Mouse (Mus musculus) heart, postnatal 0 days (tissue): ENCODE measurements around the gene Hes7. TPM values are rescaled to one million over a fixed set of nuclear protein-coding genes. Genes with fewer than 3 reads are reported as not detected.
A peak's percentile ranks its signal among the peaks of the same experiment; 100 is the strongest.

Source experiments
- ATAC-seq: fragments of 200-750 bp; cut with Nextera tagmentation; 2 replicates; pipeline ENCODE4 v1.8.0; 2017; ENCODE audit warnings: low read depth, moderate number of reproducible peaks, moderate library complexity; ENCODE audit not compliant: insufficient read depth
- DNase-seq: peaks from one replicate; pipeline ENCODE4 v3.0.0-alpha.2; 2016; ENCODE audit warnings: low spot score
- H3K27ac ChIP-seq: fragments of 300-500 bp; sonication (generic); 2 replicates; pipeline ENCODE4 v1.5.1; 2014; ENCODE audit warnings: low read depth, mild to moderate bottlenecking
- H3K27me3 ChIP-seq: fragments of 300-500 bp; sonication (generic); 2 replicates; pipeline ENCODE4 v1.6.1; 2014; ENCODE audit warnings: low read length, mixed read lengths; ENCODE audit not compliant: control insufficient read depth, insufficient read depth
- H3K36me3 ChIP-seq: fragments of 300-500 bp; sonication (generic); replicated peaks from 2 replicates; pipeline ENCODE4 v1.6.1; 2014; ENCODE audit warnings: low read length, mixed read lengths; ENCODE audit not compliant: control insufficient read depth, insufficient read depth
- H3K4me1 ChIP-seq: fragments of 300-500 bp; sonication (generic); 2 replicates; pipeline ENCODE4 v1.6.1; 2014; ENCODE audit warnings: antibody characterized with exemption; ENCODE audit not compliant: control insufficient read depth, insufficient read depth
- H3K4me2 ChIP-seq: fragments of 300-500 bp; sonication (generic); 2 replicates; pipeline ENCODE4 v1.6.1; 2014; ENCODE audit warnings: low read depth, mild to moderate bottlenecking, low read length, moderate library complexity
- H3K4me3 ChIP-seq: fragments of 300-500 bp; sonication (generic); 2 replicates; pipeline ENCODE4 v1.5.1; 2014; ENCODE audit warnings: low read depth, low read length
- H3K9ac ChIP-seq: fragments of 300-500 bp; sonication (generic); replicated peaks from 2 replicates; pipeline ENCODE4 v1.6.1; 2014; ENCODE audit warnings: low read depth, low read length, mixed read lengths
- H3K9me3 ChIP-seq: fragments of 300-500 bp; sonication (generic); replicated peaks from 2 replicates; pipeline ENCODE4 v1.6.1; 2016; ENCODE audit warnings: low read length; ENCODE audit not compliant: control insufficient read depth
- CTCF ChIP-seq: IDR thresholded peaks from 2 replicates; pipeline ENCODE4 v1.5.1; 2016; ENCODE audit warnings: antibody characterized with exemption, control low read depth, low read depth
- EP300 ChIP-seq: IDR thresholded peaks from 2 replicates; pipeline ENCODE4 v1.6.1; 2016; ENCODE audit warnings: antibody characterized with exemption, low read depth
- WGBS: fragments of 180-500 bp; shearing (Covaris S2); extraction: QIAGEN DNeasy Blood & Tissue Kit; methylation state at CpG from one replicate; pipeline ENCODE4 v1.1.7; 2014; 5-methylcytosine and 5-hydroxymethylcytosine counted together
- polyA plus RNA-seq: library from polyadenylated mRNA; unstranded; fragments of >200 nt; fragmentation: Nextera tagmentation; extraction: Ambion mirVana; gene quantifications from 2 replicates; pipeline ENCODE4 v1.2.1, GENCODE M21; 2015
- total RNA-seq: library from RNA; depleted of rRNA; stranded (reverse); fragments of >200 nt; gene quantifications from 2 replicates; pipeline ENCODE4 v1.2.3, GENCODE M21; 2014; ENCODE audit warnings: low replicate concordance

Hes7 gene
- total and polyA plus RNA-seq, 2 experiments from 2014 or later: 0.26 TPM; not detected in 1

DNA sequence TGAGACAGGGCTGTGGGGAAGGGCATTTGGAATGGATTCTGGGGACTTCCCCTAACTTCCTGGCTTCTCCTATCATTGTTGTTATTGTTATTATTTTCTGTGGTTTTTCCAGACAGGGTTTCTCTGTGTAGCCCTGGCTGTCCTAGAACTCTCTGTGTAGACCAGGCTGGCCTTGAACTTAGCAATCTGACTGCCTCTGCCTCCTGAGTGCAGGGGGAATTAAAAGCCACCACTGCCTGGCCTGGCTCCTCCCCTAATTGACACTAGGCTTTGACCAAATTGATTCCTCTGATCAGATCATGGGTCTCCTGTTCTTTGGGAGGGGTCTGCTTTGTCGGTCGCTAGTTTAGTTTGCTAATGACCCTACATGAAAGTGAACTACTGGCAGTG lies 6.5 kb downstream of the Hes7 start:
- no peaks in the 10 kb centered on the region for H3K9me3 ChIP-seq
- DNase-seq (no peak), ATAC-seq (no peak)
- peaks cover 9% of the 10 kb centered on the region; the same call in 1 of the 2 replicates for H3K4me1 ChIP-seq
- no peak overlapping the region for H3K9ac ChIP-seq
- no peak overlapping the region for H3K27ac ChIP-seq
- no peaks in the 10 kb centered on the region for H3K36me3 ChIP-seq
- no peak for TF ChIP-seq EP300
- no peak for TF ChIP-seq CTCF
- no peak overlapping the region for H3K4me3 ChIP-seq
- 68% methylated on average over 2 of the region's 2 CpGs for WGBS
- H3K4me2 ChIP-seq: no peak overlapping the region
- H3K27me3 ChIP-seq: no peaks in the 10 kb centered on the region

GRCm38 (mm10) chr11:69128426-69129122 lies 8.4 kb downstream of the Hes7 start:
- H3K9ac ChIP-seq: no peak overlapping the region
- WGBS: 59% methylated on average over 8 of the region's 8 CpGs
- peaks cover 8% of the 10 kb centered on the region; the same call in 1 of the 2 replicates for H3K4me1 ChIP-seq
- TF ChIP-seq CTCF: no peak
- no peak for TF ChIP-seq EP300
- H3K36me3 ChIP-seq: no peaks in the 10 kb centered on the region
- H3K9me3 ChIP-seq: no peaks in the 10 kb centered on the region
- ATAC-seq (no peak), DNase-seq (no peak)
- no peak overlapping the region for H3K27ac ChIP-seq
- no peak overlapping the region for H3K4me3 ChIP-seq
- no peak overlapping the region for H3K4me2 ChIP-seq
- H3K27me3 ChIP-seq: no peaks in the 10 kb centered on the region

- Histone ChIP-seq H3K4me1 (no peaks in the 10 kb centered on the region), H3K9ac (no peak overlapping the region), H3K27ac (no peak overlapping the region)
Measured at GRCm38 (mm10) chr11:69133566-69133922, 13.3 kb downstream of the Hes7 start.

DNA sequence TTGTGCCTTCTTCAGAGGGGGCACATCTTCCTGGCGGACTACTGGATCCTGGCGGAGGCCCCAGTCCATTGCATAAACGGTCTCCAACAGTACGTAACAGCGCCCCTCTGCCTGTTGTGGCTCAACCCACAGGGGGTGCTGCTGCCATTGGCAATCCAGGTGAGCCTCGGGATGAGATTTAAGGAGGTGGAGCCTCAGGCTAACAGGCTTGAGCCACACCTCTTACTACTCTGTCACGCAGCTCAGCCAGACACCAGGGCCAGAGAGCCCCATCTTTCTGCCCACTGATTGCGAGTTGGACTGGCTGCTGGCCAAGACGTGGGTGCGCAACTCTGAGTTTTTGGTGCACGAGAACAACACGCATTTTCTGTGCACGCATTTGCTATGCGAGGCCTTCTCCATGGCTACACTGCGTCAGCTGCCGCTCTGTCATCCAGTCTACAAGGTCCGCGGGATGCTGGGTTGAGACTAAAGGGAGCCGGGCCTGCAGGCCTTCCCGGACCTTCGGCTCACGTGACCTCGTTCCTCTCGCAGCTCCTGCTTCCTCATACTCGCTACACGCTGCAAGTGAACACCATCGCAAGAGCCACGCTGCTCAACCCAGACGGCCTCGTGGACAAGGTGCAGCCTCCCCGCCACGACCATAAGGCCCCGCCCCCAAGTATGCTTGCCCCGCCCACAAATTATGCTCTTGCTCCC lies 13.9 kb downstream of the Hes7 start:
- peak; percentile 23 for DNase-seq

More at GRCm38 (mm10) chr11:69133566-69133922, 13.3 kb downstream of the Hes7 start:
- peak overlapping the region; percentile 60; the same call in 1 of the 2 replicates for H3K4me2 ChIP-seq
- H3K36me3 ChIP-seq: no peaks in the 10 kb centered on the region
- H3K27me3 ChIP-seq: no peaks in the 10 kb centered on the region
- ATAC-seq: no peak
- TF ChIP-seq EP300 (no peak), CTCF (no peak)
- WGBS: 35% methylated on average over 5 of the region's 5 CpGs
- H3K9me3 ChIP-seq: no peaks in the 10 kb centered on the region
- no peak for DNase-seq
- H3K4me3 ChIP-seq: peak overlapping the region; percentile 40; the same call in 1 of the 2 replicates

DNA sequence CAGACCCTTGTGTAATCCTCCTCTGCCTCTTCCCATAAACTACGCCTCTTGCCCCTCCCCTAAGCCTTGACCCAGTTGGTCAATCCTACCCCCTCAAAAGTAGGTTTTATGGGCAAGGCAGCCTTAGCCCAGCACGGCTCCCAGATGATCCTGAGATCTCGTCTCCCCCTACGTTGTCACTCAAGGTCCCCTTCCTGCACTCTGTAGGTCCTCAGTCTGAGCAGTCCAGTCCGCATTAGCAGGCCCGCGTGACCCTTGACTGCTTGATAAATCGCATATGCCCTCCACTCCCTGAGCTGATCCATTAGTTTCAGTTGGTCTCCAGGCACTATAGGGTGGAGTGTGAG lies 14.4 kb downstream of the Hes7 start:
- Histone ChIP-seq H3K4me2 (peak overlapping the region; percentile 60), H3K4me3 (peak overlapping the region; percentile 40), H3K9me3 (no peaks in the 10 kb centered on the region), H3K27ac (no peak overlapping the region), H3K27me3 (no peaks in the 10 kb centered on the region), H3K9ac (no peak overlapping the region), H3K4me1 (no peaks in the 10 kb centered on the region), H3K36me3 (no peaks in the 10 kb centered on the region)
- TF ChIP-seq CTCF: no peak
- TF ChIP-seq EP300: no peak
- DNase-seq (no peak), ATAC-seq (no peak)
- 41% methylated on average over 8 of the region's 8 CpGs for WGBS

More for the DNA sequence above, 13.9 kb downstream of the Hes7 start:
- Histone ChIP-seq H3K36me3 (no peaks in the 10 kb centered on the region), H3K27me3 (no peaks in the 10 kb centered on the region), H3K4me2 (peak overlapping the region; percentile 60), H3K9me3 (no peaks in the 10 kb centered on the region), H3K27ac (no peak overlapping the region), H3K9ac (no peak overlapping the region), H3K4me3 (peak overlapping the region; percentile 40), H3K4me1 (no peaks in the 10 kb centered on the region)
- WGBS: 4% methylated on average over 34 of the region's 34 CpGs
- TF ChIP-seq EP300: no peak
- peak; percentile 43 for TF ChIP-seq CTCF
- ATAC-seq: peak; percentile 76
